Mouse (Mus musculus): ENCODE measurements at regions not wholly inside any gene's neighbourhood (a gene's known extent, or its start where the extent isn't known, plus 50 kb on each side); places are given as distances from the start of the nearest gene placed in this dataset.

DNA sequence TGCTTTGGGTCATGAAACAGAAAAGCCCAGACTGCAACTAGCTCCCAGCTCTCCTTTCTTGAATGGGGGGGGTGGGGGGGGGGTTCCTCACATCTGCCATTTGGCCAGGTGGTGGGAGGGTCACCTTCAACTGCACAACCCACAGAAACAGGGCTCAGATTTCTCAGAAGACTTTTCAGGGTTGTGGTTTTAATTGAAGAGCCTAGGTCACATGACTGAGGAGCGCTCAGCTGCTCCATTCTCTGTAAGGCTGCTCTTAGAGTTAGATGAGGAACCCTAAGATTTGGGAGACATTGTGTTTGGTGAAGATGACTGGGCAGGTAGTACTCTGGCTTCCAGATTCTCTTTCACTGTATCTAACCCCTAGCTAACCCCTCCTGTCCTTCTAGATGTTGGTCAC is 225.8 kb upstream of the Vstm2b start:
- DNase-seq, result no peak

DNA sequence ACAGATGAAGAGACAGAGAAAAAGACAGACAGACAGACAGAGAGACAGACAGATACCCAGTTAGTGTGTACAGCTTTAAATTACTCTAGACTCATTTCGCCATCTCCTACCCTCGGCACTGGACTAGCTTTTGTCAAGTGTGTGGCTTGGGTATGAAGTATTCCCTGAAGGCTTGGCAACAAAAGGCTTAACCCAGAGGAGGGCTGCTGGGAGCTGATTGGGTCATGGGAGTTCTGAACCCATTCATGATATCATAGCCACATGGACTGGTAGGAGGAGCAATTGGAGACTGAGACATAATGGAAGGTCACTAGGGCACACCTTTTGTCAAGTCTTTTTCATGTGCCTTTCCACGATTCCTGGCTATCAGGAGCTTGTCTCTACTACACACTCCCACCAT is 223.7 kb upstream of the Vstm2b start:
- no peak for DNase-seq

DNA sequence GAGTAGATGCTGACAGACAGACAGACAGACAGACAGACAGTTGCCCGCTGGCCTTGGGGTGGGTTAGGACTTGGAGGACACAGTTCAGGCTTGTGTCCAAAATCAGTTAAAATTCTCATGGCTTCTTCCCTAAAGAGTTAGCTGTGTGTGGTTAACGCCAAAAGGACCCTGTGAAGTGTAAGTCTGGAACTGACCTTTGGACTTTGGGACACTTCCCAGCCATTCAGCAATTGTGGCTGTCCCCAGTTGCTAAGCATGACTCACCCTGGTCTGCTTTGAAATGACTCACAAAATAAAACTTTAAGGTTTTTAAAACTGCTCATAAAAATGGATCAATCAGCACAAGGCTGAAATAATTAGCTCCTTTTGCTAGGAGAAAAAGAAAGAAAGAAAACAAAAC is 220.5 kb upstream of the Vstm2b start:
- no peak for DNase-seq

DNA sequence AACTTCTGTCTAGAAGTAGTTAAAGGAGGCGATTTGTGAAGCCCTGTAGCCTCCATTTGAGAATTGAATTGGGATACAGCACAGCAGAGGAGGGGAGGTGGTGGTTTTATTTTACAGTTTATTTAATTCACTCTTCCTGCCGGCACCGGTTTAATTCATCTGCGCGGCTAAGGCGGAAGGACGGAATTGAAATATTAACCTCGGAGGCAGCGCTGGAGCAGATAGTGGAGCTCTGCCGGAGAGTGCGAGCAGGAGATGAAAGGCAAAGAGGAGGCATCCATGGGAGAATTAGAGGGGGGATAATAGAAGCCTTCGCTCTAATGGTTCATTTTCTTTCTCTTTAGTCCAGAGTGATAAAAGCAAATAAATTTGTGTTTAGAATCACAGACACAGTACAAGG is 217.6 kb upstream of the Vstm2b start:
- DNase-seq, result no peak

DNA sequence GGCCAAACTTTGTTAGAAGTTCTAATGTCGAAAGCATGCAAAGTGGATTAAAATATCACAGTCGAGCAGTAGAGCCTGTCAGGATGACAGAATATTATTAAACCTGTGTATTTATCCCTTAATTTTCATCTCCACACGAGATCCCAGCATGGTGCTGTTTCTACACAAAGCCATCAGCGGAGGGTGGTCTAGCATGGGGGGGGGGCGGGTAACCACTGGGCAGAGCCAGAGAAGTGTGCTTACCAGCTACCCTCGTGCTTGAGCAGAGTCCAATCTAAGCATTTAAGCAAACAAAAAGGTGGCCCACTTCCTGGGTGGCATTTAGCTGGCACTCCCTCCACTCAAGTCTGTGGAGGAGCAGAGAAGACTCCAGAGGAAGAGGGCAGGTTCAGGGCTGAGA is 217.1 kb upstream of the Vstm2b start:
- no peak for DNase-seq

DNA sequence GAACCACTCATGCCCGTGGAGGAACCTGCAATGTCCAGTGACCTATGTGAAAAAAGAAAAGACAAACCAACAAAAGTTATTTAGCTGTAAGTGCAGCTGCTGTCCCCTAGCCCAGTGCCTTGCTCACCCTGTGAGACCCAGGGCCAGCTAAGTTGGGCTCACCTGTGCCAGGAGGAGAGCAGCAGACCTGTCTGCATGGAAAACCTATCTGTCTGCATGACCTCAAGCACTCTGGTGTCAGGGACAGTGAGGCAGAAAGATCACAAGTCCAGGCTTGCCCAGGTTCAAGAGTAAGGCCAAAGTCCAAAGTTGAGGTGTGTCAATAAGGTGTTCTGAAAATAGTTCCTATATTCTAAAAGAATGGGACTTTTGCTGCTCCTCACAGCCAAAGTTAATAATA is 215.0 kb upstream of the Vstm2b start:
- no peak for DNase-seq

DNA sequence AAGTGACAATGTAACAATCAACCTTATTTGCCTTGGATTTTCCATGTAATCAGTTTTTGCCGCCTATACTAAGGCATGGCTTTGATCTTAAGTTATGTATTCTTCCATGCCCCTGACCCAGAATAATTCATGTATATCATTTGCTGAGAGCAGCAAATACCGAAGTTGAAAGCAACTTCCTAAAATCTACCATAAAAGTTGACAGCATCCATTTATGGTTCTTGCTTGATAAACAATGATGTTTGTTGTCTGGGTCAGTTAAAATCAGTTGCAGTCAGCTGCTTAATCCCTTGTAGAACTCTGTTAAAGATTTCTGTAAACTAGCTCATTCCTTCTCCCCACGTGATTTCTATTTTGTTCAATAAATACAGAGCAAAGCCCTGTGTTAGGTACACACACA is 214.5 kb upstream of the Vstm2b start:
- no peak for DNase-seq

DNA sequence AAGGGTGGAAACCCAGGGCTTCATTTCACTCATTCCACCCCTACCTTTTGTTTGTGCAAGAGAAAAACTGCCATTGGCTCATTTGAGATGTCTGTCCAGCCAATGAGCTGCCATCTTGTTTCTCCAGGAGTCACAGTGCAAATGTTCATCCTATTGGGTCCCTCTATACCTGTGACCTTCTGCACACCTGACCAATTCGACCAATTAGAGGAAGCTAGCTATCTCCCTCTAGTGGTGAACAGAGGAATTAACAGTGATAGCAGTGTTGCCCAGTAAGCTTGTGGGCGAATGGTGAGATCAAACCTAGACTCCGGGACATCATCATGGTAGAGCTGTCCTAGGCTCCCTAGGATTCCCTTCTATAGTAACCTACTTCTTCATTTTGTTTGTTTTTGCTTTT is 211.1 kb upstream of the Vstm2b start:
- DNase-seq, result no peak

DNA sequence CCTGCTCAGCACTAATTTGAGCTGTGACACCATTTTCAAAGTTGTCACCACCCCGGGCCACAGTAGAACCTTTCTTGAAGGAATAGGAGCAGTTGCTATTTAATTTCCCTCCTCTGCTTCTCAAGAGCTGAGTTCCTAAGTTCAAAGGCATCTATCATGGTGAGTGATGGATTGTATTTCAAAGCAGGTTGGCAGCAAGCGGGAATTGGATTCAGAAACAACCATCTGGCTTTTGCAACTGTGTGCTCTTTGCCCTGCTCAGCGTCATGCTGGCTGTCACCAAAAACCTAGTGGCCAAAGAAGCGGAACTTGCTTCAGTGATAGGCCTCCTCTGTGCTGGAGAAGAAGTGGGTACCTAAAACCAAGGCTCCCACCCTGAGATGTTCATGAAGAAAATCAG is 209.6 kb upstream of the Vstm2b start:
- no peak for DNase-seq

DNA sequence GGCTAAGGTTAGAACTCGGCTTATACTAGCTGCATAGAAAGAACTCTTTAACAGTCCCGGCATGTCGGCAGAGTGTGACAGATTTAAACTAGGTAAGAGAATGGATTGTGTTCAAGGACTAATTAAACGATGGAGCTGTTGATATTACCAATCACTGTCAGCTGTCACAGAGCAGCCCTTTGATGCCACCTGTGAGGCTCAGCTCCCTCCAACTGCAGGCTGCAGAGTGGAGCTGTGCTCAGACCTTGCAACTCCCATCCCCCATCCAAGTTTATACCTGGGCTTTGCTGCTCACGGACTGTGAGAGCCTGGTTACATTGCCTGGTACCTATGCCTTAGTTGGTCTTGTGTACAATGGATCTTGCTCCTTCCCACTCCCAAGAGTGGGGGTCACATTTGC is 204.4 kb upstream of the Vstm2b start:
- no peak for DNase-seq

DNA sequence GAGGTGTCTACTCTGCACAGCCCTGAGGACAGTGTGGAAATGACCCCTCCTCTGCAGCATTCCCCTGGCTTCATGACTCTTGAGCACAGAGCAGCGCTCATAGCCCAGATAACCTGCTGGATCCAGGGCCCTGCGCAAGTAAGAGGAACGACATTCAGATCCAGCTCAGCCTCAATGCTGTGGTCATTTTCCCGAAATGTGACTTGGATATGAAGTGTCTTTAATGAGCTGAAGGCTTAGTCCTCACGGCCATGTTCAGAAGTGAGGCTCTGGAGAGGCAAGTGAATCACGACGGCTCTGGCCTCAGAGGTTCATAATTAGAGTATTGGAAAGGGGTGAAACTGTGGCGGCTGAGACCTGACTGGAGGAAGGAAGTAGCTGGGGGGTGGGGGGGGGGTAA is 200.6 kb upstream of the Vstm2b start:
- DNase-seq, result no peak

DNA sequence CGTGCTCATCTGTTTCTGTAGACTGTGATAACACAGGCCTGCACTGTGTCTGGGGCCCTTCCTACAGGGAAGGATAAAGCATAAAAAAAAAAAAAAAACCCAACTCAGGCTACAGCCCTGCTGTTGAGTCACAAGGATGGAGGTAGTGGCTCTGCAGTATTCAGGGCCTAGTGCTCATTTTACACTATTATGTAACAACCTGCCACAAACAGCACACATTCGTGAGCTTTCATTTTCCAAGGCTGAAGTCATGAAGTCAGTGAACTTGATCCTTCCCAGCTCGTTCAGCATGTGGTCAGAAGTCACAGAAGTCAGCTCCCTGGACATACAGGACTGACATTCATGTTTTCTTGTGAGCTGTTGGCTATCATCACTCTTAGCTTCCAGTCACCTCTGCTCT is 199.8 kb upstream of the Vstm2b start:
- no peak for DNase-seq

DNA sequence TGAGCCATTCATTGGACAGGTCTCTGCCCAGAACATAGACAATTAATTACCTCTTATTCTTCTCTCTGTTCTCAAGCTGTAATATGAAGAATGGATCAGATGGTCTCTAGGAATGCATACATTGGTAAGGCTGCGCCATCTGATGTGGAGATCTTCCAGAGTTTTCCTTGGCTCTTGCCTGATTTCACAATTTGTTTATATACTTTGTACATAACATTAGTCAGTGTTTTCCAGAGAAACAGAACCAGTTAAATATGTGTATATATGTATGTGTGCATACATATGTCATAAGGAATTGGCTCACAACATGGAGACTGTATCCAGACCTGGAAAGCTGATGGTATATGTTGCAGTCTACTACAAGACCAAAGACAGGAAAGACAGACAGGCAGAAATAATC is 198.5 kb upstream of the Vstm2b start:
- no peak for DNase-seq

DNA sequence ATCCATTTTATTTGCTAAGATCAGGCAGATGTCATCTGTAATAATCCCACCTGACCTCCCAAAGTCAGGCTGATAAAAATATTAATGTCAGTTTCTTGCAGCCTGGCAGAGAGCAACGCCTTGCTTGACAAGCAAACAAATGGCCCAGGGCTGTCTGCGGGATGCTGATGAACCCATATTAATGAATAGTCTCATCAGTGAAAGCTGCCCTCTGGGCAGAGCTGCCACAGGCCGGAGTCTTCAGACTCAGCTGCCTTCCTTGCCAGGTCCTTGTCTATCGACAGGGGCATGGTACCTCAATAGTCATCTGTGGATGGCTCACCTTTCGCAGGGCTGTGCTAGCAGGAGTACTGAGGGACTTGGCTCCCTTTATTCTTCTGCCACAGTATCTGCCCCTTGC is 197.5 kb upstream of the Vstm2b start:
- DNase-seq, result no peak

DNA sequence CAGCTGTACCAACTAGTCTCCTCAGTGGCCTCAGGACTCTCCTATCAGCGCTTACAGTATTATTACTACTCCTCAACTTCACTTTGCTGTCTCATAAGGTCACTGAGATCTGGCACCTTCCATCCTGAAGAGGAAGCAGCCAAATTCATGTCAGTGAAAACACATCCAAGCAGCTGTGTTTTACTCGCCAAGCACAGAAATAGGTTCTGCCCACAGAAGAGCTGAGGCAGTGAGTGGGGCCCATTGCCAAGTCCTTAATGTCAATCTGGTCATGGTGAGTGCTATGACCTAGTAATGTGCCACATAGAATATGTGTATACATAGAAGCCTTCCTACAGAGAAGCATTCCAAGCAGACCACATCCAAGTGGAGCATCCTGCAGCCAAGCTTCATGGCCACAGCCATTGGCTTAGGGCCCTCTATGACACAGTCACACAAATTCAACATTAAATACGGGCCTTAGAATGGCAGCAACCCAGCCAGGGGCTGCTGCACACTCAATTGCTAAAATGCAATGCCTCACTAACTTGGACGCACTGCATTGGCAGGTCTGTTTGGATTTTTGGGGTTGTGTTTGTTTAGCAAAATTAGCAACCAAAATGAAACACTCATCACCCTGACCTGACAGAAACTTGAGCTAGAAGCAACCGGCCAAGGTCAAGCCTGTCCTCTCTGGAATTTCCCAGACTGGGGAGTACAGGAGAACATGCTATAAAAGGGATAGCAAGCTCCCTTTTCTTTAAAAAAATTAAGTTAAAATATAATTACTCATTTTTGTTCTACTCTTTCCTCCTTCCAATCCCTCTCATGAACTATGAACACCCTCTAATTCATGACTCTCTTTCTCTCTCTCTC is 195.7 kb upstream of the Vstm2b start:
- no peak for DNase-seq

DNA sequence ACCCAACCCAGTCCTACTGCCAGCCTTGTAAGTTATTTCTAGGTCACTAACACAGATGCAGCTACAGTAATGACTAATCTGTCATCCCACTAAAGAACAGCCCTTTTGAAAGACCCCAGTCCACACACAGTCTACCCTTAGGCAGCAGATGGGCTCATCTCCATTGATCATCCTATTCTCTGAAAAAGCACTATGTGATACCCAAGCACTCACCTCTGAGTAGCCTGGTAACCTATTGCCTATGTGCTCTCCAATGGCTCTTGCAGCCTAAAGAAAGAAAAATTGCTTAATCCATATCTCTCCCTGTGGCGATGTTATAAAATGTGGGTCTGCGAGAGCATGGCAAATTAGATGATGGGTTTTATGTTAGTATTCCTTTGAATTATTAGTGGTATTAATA is 189.9 kb upstream of the Vstm2b start:
- DNase-seq, result no peak

DNA sequence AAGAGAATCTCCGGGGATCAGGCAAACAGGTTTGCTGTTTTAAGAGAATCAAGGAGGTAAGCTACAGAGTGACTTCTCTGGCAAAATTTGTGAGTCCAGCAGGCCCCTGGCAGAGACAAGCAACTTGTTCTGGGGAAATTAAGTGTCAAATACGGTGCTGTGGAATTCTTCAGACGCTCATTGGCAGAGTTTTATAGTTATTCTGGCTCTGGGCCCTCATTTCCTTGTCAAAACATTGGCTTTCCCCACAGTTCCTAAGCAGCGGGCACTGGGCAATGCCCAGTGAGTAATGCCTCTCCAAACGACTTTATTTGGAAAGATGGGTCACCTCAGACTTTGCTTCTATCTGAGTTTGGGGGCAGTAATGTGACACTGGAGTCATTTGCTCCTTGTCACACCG is 180.1 kb upstream of the Vstm2b start:
- DNase-seq, result peak; percentile 3

DNA sequence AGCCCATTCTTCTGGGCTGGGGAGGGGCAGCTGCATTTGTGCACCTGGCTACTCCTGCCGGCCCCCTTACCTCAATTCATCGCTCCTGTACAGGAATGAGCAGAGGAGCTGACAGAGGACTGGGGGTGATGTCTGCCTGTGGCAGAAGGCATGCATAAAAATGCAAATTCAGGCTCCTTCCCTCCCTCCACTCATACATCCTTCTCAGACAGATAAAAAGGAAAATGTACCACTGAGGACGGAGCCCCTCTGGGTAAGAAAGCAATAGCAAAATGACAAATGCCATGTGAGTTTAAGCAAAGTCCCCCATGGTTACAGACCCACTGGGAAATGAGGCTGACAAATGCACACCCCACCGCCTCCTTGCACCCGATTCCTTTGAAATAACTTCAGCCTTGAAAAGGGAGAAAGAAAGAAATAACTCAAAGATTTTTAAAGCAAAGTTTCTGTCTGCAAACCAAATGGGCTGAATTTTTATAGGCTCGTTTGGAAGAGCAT is 161.1 kb upstream of the Vstm2b start:
- no peak for DNase-seq

DNA sequence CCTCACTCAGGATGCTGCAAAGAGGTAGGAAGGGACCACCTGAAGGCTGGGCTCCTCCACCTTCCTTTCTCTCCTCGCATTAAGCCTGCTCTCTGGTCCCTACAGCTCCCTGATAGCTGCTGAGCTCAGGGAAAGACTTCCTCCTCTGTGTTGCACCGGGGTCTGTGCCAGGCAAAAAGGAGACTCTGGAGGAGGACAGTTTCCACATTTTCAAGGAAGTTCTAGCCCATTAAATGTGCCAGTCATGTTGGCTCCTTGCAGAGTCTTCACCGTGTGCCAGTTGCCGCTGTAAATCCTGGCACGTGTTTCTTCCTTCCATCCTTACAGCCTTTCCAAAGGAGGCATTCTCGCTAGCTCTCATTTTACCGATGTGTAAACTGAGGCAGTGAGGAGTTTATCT is 160.6 kb upstream of the Vstm2b start:
- no peak for DNase-seq

DNA sequence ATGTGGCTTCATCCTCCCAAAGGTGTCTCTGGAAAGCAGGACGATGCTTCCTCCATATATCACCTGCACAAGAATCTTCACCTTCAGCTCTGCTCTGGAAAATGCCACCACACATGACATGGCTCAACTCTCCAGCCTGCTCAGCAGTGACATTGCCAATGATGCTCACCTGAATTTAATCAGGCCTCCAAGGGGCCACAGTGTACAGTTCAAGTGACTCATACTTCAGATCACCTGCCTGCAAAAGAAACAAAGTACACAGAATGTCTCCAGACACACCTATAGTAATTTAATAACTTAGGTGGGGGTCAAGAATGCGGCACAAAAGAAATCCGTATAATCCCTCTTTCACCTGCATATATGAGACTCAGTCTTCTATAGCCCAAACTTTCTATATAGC is 160.0 kb upstream of the Vstm2b start:
- no peak for DNase-seq

DNA sequence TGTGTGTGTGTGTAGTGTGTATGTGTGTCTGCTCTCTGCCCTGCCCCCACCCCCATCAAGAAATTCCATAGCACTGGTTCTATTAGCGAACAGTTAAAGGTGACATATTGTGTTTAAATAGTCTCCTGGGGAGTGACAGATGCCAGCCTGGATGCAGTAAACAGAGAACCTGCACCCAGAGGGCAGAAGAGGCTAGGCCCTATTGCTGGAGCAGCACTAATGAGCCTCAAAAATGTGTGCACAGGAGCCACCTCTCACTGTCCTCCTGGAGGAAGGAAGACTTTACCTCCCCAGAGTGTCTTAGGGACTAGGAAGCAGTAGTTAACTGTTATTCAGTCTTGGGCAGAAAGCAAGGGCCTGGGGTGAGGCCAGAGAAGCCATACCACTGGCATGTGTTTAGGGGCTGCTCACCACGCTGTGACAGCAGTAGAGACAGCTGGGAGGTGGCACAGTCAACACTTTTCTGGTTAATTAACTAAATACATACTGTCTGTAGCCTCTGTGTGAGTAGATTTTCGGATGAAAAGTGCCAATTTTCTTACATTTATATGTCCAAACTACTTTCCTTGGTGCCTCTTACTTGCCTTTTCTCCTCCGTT is 155.5 kb upstream of the Vstm2b start:
- no peak for DNase-seq

DNA sequence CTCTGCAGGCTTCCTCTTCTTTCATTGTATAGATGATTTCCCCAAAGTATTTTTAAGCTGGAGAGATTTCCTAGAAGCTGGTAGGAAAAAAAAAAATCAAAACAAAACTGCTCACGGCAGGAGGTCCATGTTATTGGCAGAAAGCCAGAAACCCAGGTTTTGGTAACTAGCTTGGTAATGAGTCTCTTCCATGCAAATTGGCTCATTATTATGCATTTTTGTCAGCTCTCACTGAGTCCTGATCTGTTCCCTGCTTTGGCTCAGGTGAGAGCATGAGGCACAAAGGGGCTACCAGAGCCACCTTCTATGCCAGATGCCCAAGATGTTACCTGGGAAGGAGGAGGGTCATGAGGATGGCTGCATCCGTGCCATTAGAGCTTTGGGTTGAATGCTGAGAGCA is 146.3 kb upstream of the Vstm2b start:
- no peak for DNase-seq

DNA sequence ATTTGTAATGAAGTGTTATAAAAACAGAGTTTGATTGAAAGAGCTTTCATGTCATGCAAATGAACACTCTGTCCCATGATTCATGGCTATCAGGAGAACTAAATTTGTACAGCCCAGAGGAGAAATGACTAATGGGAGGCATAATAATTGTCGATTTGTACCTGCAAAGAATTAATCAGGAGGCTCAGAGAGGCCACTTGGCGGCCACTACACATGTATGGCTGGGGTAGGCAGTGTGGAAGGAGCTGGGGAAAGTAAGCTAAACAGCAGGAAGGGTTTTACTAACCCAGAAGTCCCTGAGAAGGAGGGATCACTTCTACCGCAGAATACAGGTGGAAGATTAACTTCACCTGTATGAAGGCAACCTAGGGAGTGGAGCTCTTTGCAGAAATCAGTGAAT is 145.9 kb upstream of the Vstm2b start:
- no peak for DNase-seq

DNA sequence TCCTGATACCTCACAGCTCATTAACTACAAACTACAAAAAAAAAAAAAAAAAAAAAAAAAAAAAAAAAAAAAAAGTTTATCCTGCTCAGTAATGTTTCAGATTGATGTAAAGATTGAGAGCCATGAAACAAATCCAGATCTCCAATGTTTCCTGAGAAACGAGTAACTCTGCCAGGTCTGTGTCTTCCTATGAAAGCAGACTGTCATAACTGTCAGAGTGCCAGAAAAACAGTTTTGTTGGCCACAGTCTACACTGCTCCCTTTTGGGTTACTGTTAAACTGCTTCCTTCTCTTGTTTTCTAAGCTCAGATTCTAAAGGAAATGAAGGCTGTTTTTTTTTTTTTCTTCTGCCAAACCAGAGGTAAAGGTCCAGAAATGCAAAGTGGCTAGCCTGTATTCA is 144.6 kb upstream of the Vstm2b start:
- no peak for DNase-seq

DNA sequence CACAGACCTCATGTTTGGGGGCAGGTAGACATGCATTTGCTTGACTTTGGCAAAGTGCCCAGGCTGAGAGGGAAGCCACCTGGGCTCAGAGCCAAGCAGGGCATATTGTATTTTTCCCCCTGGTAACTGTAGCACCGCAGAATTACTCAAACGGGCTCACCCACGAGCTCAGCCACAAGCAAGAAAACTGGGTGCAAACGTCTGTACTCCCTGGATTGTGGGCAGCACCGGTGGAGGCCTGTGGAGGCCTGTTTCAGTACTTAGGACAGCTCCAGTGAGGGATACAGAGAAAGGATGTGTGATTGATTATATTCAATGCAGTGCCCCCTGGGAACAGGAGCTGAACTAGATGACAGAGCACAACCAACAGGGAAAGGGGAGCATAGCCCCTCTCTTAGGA is 135.6 kb upstream of the Vstm2b start:
- DNase-seq, result no peak

All from cerebellum, adult 9-10 months (tissue).